Mouse (Mus musculus) heart, embryonic 11.5 days (tissue): ENCODE data around the gene Lamp1. TPM values are rescaled to one million over a fixed set of nuclear protein-coding genes. Genes with fewer than 3 reads are reported as not detected.

ENCODE experiments used
- ATAC-seq: fragments of 200-750 bp; cut with Nextera tagmentation; replicated peaks from 2 replicates; pipeline ENCODE4 v1.8.0; 2017; ENCODE audit warnings: moderate library complexity; ENCODE audit not compliant: insufficient number of reproducible peaks, low FRiP score, low TSS enrichment
- H3K27ac ChIP-seq: fragments of 300-500 bp; sonication (generic); 2 replicates; pipeline ENCODE4 v1.5.1; 2014; ENCODE audit warnings: mild to moderate bottlenecking, low read depth, low read length
- H3K27me3 ChIP-seq: fragments of 300-500 bp; sonication (generic); 2 replicates; pipeline ENCODE4 v1.6.1; 2014; ENCODE audit warnings: mild to moderate bottlenecking, low read length, mixed read lengths; ENCODE audit not compliant: control insufficient read depth, insufficient read depth
- H3K36me3 ChIP-seq: fragments of 300-500 bp; sonication (generic); 2 replicates; pipeline ENCODE4 v1.6.1; 2014; ENCODE audit warnings: mild to moderate bottlenecking, low read length, moderate library complexity, mixed read lengths; ENCODE audit not compliant: control insufficient read depth, insufficient read depth
- H3K4me1 ChIP-seq: fragments of 300-500 bp; sonication (generic); 2 replicates; pipeline ENCODE4 v1.6.1; 2014; ENCODE audit warnings: low read length; ENCODE audit not compliant: control insufficient read depth, insufficient read depth
- H3K4me2 ChIP-seq: fragments of 300-500 bp; sonication (generic); 2 replicates; pipeline ENCODE4 v1.6.1; 2014; ENCODE audit warnings: mild to moderate bottlenecking, moderate library complexity
- H3K4me3 ChIP-seq: fragments of 300-500 bp; sonication (generic); 2 replicates; pipeline ENCODE4 v1.5.1; 2014; ENCODE audit warnings: low read depth, low read length
- H3K9ac ChIP-seq: fragments of 300-500 bp; sonication (generic); 2 replicates; pipeline ENCODE4 v1.6.1; 2014; ENCODE audit warnings: mild to moderate bottlenecking, low read depth, low read length, moderate library complexity
- H3K9me3 ChIP-seq: fragments of 300-500 bp; sonication (generic); replicated peaks from 2 replicates; pipeline ENCODE4 v1.6.1; 2016; ENCODE audit warnings: low read length; ENCODE audit not compliant: control insufficient read depth
- WGBS: fragments of 180-500 bp; shearing (Covaris S2); extraction: QIAGEN DNeasy Blood & Tissue Kit; methylation state at CpG from one replicate; pipeline ENCODE4 v1.1.7; 2014; ENCODE audit not compliant: insufficient replicate concordance; 5-methylcytosine and 5-hydroxymethylcytosine counted together
- polyA plus RNA-seq: library from polyadenylated mRNA; unstranded; fragments of >200 nt; fragmentation: Nextera tagmentation; extraction: Ambion mirVana; gene quantifications from 2 replicates; pipeline ENCODE4 v1.2.1, GENCODE M21; 2014

Lamp1 gene
- polyA plus RNA-seq, 1 experiment from 2014 or later = 334 TPM

DNA sequence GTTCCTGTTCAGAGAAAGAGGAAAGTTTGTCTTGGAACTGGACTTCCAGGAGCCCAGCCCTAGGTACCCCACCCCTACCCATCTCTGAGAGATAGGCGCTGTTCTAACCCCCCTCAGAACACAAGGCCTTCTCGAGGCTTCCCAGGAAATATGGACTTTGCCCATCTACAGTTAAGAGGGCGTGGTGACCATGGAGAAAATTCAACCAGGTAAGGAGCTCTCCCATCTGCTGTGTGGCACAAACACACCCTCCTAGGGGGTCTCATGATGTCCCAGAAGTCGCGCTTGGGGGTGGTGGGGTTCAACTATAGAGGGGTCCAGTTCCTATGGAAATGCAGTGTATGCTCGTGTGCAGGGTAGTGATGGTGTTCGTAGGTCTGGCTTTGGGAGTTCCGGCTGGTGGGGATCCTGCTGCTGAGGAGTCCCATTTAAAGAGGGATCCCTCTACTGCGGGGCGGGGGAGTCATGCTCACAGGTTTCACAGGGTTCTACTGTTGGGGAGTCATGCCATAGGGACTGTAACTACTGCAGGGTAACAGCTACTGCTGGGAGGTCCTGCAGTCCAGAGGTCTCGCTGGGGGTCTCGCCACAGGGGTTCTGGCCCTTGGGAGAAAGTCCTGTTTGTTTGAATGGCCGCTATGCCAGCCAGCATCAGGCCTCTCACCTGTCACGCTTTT lies 40.6 kb downstream of the Lamp1 start:
- Histone ChIP-seq H3K27me3 (peaks cover 18% of the 10 kb centered on the region; the same call in 1 of the 2 replicates), H3K4me1 (peaks cover 9% of the 10 kb centered on the region), H3K9me3 (no peaks in the 10 kb centered on the region), H3K9ac (peak overlapping the region; percentile 80; the same call in 1 of the 2 replicates), H3K36me3 (no peaks in the 10 kb centered on the region), H3K4me2 (peak overlapping the region; percentile 87), H3K4me3 (peak overlapping the region; percentile 90), H3K27ac (no peak overlapping the region)
- 25% methylated on average over 14 of the region's 14 CpGs for WGBS
- ATAC-seq = no peak

DNA sequence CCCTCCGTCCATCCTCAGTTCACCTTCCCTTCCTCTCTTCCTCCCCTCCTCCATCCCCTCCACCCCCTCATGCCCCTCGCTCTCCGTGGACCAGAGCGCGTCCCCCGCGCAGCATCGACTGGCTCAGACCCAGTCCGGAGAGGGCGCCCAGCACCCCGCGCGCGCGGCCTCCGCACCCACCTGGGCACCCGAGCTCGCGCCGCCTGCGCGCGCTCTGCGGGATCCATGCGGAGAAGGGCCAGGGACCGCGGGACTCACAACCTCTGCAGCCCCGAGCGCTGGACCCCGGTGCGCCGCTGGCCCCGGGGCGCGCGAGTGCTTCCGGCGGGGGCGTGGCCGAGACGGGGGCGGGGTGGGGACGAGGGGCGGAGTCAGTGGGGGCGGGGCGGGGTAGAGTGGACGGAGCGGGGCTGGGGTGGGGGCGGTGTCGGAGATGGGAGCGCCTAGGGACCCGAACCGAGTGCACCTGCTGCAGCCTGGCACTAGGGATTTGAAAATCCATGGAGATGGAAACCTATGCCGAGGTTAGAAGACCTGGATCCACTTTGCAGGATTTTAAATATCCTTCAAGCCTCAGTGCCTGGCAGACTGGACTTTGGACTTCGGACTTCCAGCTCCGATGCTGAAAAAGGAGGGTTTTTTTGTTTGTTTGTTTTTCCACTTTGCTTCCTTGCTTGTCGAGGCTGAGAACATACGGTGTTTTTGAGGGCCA lies 41.5 kb downstream of the Lamp1 start, which contains the start of gene Grtp1:
TSS of gene Grtp1 (minus strand) at position 320 of the 712 bp plus-strand sequence.
- 1% methylated on average over 48 of the region's 58 CpGs for WGBS
- peak; percentile 56 for ATAC-seq
- peak within 1 kb of the TSS; percentile 66 for H3K27ac ChIP-seq
- no peaks in the 10 kb centered on the region for H3K36me3 ChIP-seq
- H3K4me2 ChIP-seq = peak within 1 kb of the TSS; percentile 87
- H3K27me3 ChIP-seq = peaks cover 18% of the 10 kb centered on the region; the same call in 1 of the 2 replicates
- H3K9ac ChIP-seq = peak within 1 kb of the TSS; percentile 80
- H3K4me1 ChIP-seq = peaks cover 14% of the 10 kb centered on the region
- H3K4me3 ChIP-seq = peak within 1 kb of the TSS; percentile 90
- no peaks in the 10 kb centered on the region for H3K9me3 ChIP-seq

DNA sequence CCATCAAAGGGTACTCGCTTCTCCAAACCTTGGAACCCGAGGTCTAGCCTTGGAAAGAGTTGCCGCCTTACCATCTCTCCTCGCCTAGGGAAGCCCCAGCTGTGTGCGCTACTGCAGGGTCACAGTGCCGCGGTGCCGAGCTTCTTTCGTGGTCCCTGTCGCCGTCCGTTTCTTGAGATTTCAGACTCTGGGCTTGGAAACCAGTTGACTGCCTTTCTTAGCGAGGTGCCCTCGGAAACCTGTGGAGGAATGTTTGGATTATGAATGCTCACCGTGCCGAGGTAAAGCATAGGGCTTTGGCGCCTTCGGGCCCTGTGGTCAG lies 42.0 kb downstream of the Lamp1 start:
- no peak for ATAC-seq
- Histone ChIP-seq H3K27ac (peak overlapping the region; percentile 66), H3K9ac (peak overlapping the region; percentile 79), H3K27me3 (peaks cover 18% of the 10 kb centered on the region; the same call in 1 of the 2 replicates), H3K4me2 (peak overlapping the region; percentile 87), H3K4me3 (peak overlapping the region; percentile 90), H3K9me3 (no peaks in the 10 kb centered on the region), H3K4me1 (peaks cover 15% of the 10 kb centered on the region), H3K36me3 (no peaks in the 10 kb centered on the region)
- WGBS = 2% methylated on average over 18 of the region's 18 CpGs

DNA sequence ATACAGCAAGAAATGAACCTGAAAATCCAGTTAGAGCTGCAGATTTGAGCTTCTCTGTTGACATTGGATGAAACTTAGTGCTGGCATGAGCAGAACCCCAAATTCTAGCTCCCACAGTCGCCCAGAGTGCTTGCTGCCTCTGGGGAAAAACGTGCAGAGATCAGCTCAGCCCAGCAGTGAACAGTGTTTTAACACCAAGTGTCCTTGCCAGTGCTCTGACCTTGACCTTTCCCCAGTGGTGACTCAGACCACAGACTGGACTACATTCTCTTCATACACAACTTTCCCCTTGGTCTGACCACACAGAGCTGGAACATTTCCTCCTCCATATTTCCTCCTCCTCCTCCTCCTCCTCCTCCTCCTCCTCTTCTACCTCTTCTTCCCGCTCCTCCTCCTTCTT lies 43.1 kb downstream of the Lamp1 start:
- WGBS = 40% methylated on average over 3 of the region's 3 CpGs
- peaks cover 18% of the 10 kb centered on the region; the same call in 1 of the 2 replicates for H3K27me3 ChIP-seq
- peaks cover 14% of the 10 kb centered on the region for H3K4me1 ChIP-seq
- H3K4me3 ChIP-seq = peak overlapping the region; percentile 90
- peak overlapping the region; percentile 79 for H3K9ac ChIP-seq
- peak overlapping the region; percentile 36; the same call in 1 of the 2 replicates for H3K27ac ChIP-seq
- no peaks in the 10 kb centered on the region for H3K36me3 ChIP-seq
- ATAC-seq = no peak
- peak overlapping the region; percentile 87 for H3K4me2 ChIP-seq
- H3K9me3 ChIP-seq = no peaks in the 10 kb centered on the region

DNA sequence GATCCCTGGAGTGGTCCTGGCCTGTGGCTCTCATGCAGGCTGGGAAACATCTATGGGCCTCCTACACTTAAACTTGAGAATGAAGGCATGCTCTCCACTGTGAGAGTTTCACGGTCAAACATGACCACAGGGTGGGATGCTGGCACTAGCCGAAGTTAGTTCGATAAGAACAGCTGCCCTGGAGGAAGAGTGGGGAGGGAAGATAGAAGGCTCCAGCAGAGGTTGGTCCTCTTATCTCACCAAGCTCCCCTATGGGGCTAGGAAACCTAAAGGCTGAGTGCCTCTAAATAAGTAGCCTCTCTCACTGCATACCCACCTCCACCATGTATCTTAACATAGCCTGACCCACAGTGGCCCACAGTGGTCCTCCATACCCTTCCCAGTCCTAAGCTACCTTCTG lies 43.8 kb downstream of the Lamp1 start:
- H3K4me3 ChIP-seq = peak overlapping the region; percentile 90; the same call in 1 of the 2 replicates
- no peaks in the 10 kb centered on the region for H3K36me3 ChIP-seq
- peaks cover 18% of the 10 kb centered on the region; the same call in 1 of the 2 replicates for H3K27me3 ChIP-seq
- H3K9me3 ChIP-seq = no peaks in the 10 kb centered on the region
- H3K4me1 ChIP-seq = peaks cover 14% of the 10 kb centered on the region
- H3K4me2 ChIP-seq = peak overlapping the region; percentile 87
- peak; percentile 60 for ATAC-seq
- WGBS = 68% methylated on average over 3 of the region's 3 CpGs
- H3K9ac ChIP-seq = peak overlapping the region; percentile 1; the same call in 1 of the 2 replicates
- H3K27ac ChIP-seq = peak overlapping the region; percentile 70

DNA sequence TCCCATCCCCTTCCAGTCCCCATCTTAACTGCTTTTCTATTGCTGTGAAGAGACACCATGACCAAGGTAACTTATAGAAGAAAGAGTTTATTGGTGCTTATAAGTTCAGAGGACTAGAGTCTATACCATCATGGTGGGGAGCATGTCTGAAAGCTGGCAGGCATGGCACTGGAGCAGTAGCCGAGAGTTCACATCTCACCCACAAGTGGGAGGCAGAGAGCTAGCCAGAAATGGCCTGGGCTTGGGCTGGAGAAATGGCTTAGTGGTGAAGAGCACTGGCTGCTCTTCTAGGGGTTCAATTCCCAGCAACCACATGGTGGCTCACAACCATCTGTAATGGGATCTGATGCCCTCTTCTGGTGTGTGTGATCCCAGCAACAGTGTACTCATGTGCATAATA lies 44.5 kb downstream of the Lamp1 start:
- ATAC-seq = no peak
- peak overlapping the region; percentile 22; the same call in 1 of the 2 replicates for H3K9ac ChIP-seq
- peak overlapping the region; percentile 70 for H3K27ac ChIP-seq
- peak overlapping the region; percentile 87 for H3K4me2 ChIP-seq
- H3K4me3 ChIP-seq = peak overlapping the region; percentile 8; the same call in 1 of the 2 replicates
- H3K4me1 ChIP-seq = peaks cover 14% of the 10 kb centered on the region
- H3K36me3 ChIP-seq = no peaks in the 10 kb centered on the region
- no peaks in the 10 kb centered on the region for H3K9me3 ChIP-seq
- 71% methylated on average over 1 of the region's 1 CpGs for WGBS
- peaks cover 18% of the 10 kb centered on the region; the same call in 1 of the 2 replicates for H3K27me3 ChIP-seq

DNA sequence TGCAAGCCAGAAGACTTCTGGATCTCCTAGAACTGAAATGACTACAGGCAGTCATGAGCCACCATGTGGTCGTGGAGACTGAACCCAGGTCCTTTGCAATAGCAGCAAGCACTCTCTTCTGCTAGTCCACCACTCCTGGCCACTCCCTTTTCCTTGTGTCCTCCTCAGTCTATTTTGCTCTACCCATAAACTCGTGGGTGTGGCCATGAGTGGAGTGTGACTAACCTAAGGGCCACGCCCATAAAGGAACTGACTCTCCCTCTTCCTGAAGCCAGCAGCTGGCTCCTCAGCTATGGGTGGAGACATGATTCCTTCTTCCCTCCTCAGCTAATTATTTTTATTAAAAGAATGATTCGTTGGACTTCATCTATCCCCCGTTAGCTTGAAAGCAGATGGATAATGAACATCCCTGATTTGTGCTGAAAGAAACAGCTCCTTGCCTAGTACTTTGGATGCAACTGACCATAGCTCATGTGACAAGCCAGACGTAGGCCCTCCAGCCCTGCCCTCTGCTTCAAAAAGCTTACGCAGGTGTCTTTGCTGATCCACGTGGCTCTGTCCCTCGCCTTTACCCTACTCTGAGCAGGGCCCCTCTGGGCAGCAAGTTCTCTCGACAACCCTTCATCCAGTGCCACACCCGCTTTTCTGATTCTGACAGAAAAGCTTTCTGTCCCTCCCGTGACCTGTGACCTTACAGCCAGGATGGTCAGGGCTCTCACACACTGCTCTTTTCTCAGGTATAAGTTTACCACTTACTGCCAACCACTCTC lies 45.6 kb downstream of the Lamp1 start:
- Histone ChIP-seq H3K27me3 (peaks cover 15% of the 10 kb centered on the region; the same call in 1 of the 2 replicates), H3K36me3 (no peaks in the 10 kb centered on the region), H3K4me2 (no peak overlapping the region; the same call in 1 of the 2 replicates), H3K4me3 (no peak overlapping the region), H3K9me3 (no peaks in the 10 kb centered on the region), H3K4me1 (peaks cover 23% of the 10 kb centered on the region), H3K27ac (peak overlapping the region; percentile 71), H3K9ac (peak overlapping the region; percentile 17; the same call in 1 of the 2 replicates)
- 0 out of 2 replicates have a peak, but pooled peaks have one; percentile 49 for ATAC-seq
- 66% methylated on average over 12 of the region's 12 CpGs for WGBS

DNA sequence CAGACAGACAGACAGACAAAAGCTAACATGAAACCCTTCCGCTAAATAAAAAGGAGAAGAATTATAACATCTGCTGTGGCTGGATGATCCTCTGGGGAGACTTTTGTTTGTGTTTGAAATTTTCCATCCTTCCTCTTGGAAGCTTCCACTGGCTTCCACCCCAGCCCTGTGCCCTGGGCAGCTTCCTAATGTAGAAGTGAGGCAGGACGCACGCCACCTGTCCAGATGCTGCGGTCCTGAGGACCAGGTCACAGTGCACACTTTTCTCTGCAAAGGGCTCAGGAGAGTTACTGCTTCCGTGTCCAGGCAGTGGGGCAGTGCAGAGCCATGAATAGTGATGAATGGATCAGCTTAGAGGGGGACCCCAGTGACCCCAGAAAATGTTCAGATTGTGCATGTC lies 46.4 kb downstream of the Lamp1 start:
- no peak overlapping the region for H3K4me3 ChIP-seq
- H3K27me3 ChIP-seq = peaks cover 13% of the 10 kb centered on the region; the same call in 1 of the 2 replicates
- peaks cover 24% of the 10 kb centered on the region for H3K4me1 ChIP-seq
- H3K9ac ChIP-seq = no peak overlapping the region
- no peak overlapping the region for H3K27ac ChIP-seq
- WGBS = 78% methylated on average over 5 of the region's 5 CpGs
- no peak overlapping the region for H3K4me2 ChIP-seq
- no peaks in the 10 kb centered on the region for H3K36me3 ChIP-seq
- no peaks in the 10 kb centered on the region for H3K9me3 ChIP-seq
- no peak for ATAC-seq
